Mouse (Mus musculus) E14TG2a.4 (cell line): ENCODE measurements around the gene Rnf19b.

Source experiments
- H3K27me3 ChIP-seq: 2 replicates; pipeline ENCODE4 v1.6.1; 2014; ENCODE audit warnings: low read length, control low read depth; ENCODE audit not compliant: insufficient read depth
- H3K36me3 ChIP-seq: 2 replicates; pipeline ENCODE4 v1.6.1; 2014; ENCODE audit warnings: low read length, control low read depth; ENCODE audit not compliant: insufficient read depth
- H3K4me1 ChIP-seq: replicated peaks from 2 replicates; pipeline ENCODE4 v1.6.1; 2014; ENCODE audit warnings: low read depth, low read length, control low read depth
- H3K4me3 ChIP-seq: replicated peaks from 2 replicates; pipeline ENCODE4 v1.5.1; 2014; ENCODE audit warnings: mild to moderate bottlenecking, low read length
- H3K9me3 ChIP-seq: 2 replicates; pipeline ENCODE4 v1.6.1; 2014; ENCODE audit warnings: low read length, control low read depth
- CTCF ChIP-seq: conservative IDR thresholded peaks from 2 replicates; pipeline ENCODE4 v1.5.1; 2014; ENCODE audit warnings: low read length
- NANOG ChIP-seq: IDR thresholded peaks from 2 replicates; pipeline ENCODE4 v1.6.1; 2014; ENCODE audit warnings: borderline replicate concordance, low read length, mixed read lengths
- POU5F1 ChIP-seq: IDR thresholded peaks from 2 replicates; pipeline ENCODE4 v1.6.1; 2014; ENCODE audit warnings: low read length, borderline replicate concordance

The Rnf19b gene

GRCm38 (mm10) chr4:129047721-129048421 lies 10.2 kb upstream of the Rnf19b start:
- TF ChIP-seq NANOG (no peak), POU5F1 (no peak)
- Histone ChIP-seq H3K36me3 (no peaks in the 10 kb centered on the region), H3K27me3 (peaks cover 21% of the 10 kb centered on the region), H3K4me1 (peaks cover 56% of the 10 kb centered on the region), H3K9me3 (peaks cover 5% of the 10 kb centered on the region), H3K4me3 (peak overlapping the region; percentile 75)

DNA sequence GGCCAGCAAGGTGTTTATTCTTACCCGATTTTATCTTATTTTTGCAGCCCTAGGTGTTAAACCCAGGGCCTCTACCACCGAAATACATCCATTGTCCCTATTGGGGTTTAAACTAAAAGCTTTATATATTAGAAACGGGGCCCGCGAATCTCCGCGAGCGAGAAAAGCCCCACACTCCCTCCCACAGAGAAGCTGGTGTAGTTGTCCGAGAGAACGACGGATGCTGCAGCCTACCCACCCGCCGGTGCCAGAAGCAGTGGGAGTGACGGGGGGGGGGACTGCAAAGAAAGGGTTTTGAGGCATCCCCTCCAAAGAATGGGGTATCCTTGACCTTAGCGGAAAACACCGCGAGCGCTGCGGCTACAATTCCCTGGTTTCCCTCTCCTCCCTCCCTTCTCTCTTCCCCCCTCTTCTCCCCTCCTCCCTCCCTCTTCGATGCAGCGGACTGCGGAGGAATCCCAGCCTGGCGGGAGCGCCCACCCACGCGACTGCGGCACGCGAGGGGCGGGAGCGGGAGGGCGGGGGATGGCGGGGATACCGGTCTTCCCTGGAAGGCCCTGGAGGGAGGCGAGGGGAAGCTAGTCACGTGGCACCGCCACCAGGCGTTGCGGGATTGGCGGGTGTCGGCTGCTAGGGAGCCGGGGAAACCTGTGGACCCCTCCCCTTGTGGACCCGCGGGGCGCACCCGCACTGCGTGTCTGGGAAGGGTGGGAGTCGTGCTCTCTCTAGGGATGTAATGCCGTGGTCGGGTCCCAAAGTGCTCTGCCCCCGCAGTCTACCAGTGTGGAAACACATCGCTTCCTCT lies 9.4 kb upstream of the Rnf19b start:
- Histone ChIP-seq H3K4me3 (peak overlapping the region; percentile 75), H3K9me3 (peaks cover 13% of the 10 kb centered on the region), H3K4me1 (peaks cover 54% of the 10 kb centered on the region), H3K27me3 (peaks cover 21% of the 10 kb centered on the region), H3K36me3 (peaks cover 8% of the 10 kb centered on the region)
- no peak for TF ChIP-seq NANOG
- TF ChIP-seq POU5F1 = no peak
- TF ChIP-seq CTCF = no peak

GRCm38 (mm10) chr4:129049306-129050011 lies 8.6 kb upstream of the Rnf19b start:
- H3K4me3 ChIP-seq = peak overlapping the region; percentile 75
- TF ChIP-seq NANOG = no peak

DNA sequence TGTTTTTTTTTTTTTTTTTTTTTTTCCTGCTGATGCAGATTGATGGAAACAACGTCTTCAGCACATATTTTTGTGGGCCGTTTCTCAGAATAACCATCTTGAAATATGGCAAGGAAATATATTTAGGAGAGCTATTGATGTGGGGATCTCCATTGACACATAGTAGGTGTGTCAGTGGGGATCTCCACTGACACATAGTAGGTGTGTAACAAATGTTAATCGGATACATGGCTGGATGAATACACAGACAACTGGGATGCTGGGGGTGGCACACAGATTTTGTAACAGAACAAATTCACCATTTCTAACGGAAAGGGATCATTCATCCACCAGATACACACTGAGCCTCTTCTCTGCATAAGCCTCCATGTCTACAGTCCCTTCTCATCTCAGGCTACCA lies 7.7 kb upstream of the Rnf19b start:
- Histone ChIP-seq H3K27me3 (peaks cover 21% of the 10 kb centered on the region), H3K36me3 (peaks cover 24% of the 10 kb centered on the region), H3K4me3 (no peak overlapping the region), H3K4me1 (peaks cover 53% of the 10 kb centered on the region), H3K9me3 (peaks cover 26% of the 10 kb centered on the region)
- no peak for TF ChIP-seq POU5F1
- no peak for TF ChIP-seq CTCF
- TF ChIP-seq NANOG = no peak

More at GRCm38 (mm10) chr4:129049306-129050011, 8.6 kb upstream of the Rnf19b start:
- peaks cover 20% of the 10 kb centered on the region for H3K9me3 ChIP-seq
- peaks cover 15% of the 10 kb centered on the region for H3K36me3 ChIP-seq
- peaks cover 21% of the 10 kb centered on the region for H3K27me3 ChIP-seq
- H3K4me1 ChIP-seq = peaks cover 53% of the 10 kb centered on the region

GRCm38 (mm10) chr4:129050901-129051417 lies 7.1 kb upstream of the Rnf19b start:
- H3K4me3 ChIP-seq = peak overlapping the region; percentile 32; the same call in 1 of the 2 replicates
- peaks cover 53% of the 10 kb centered on the region for H3K4me1 ChIP-seq
- H3K36me3 ChIP-seq = peaks cover 30% of the 10 kb centered on the region
- peaks cover 21% of the 10 kb centered on the region for H3K27me3 ChIP-seq
- peaks cover 26% of the 10 kb centered on the region for H3K9me3 ChIP-seq
- TF ChIP-seq CTCF = no peak
- no peak for TF ChIP-seq NANOG
- TF ChIP-seq POU5F1 = no peak

GRCm38 (mm10) chr4:129051461-129052183 lies 6.4 kb upstream of the Rnf19b start:
- TF ChIP-seq NANOG (peak; percentile 50; the same call in 1 of the 2 replicates), CTCF (no peak)
- H3K27me3 ChIP-seq = peaks cover 21% of the 10 kb centered on the region
- peaks cover 36% of the 10 kb centered on the region for H3K36me3 ChIP-seq
- H3K4me3 ChIP-seq = peak overlapping the region; percentile 32; the same call in 1 of the 2 replicates
- peaks cover 50% of the 10 kb centered on the region for H3K4me1 ChIP-seq
- H3K9me3 ChIP-seq = peaks cover 26% of the 10 kb centered on the region

GRCm38 (mm10) chr4:129054757-129055156 lies 3.3 kb upstream of the Rnf19b start:
- H3K36me3 ChIP-seq = peaks cover 39% of the 10 kb centered on the region
- H3K4me3 ChIP-seq = no peak overlapping the region
- H3K27me3 ChIP-seq = peaks cover 10% of the 10 kb centered on the region
- peaks cover 26% of the 10 kb centered on the region for H3K9me3 ChIP-seq
- no peak for TF ChIP-seq NANOG
- no peak for TF ChIP-seq CTCF
- TF ChIP-seq POU5F1 = no peak
- H3K4me1 ChIP-seq = peaks cover 44% of the 10 kb centered on the region

GRCm38 (mm10) chr4:129055562-129055961 lies 2.5 kb upstream of the Rnf19b start:
- Histone ChIP-seq H3K4me1 (peaks cover 44% of the 10 kb centered on the region), H3K36me3 (peaks cover 39% of the 10 kb centered on the region), H3K4me3 (no peak overlapping the region), H3K27me3 (peaks cover 2% of the 10 kb centered on the region; the same call in 1 of the 2 replicates), H3K9me3 (peaks cover 26% of the 10 kb centered on the region)
- TF ChIP-seq NANOG = no peak
- TF ChIP-seq POU5F1 = no peak
- no peak for TF ChIP-seq CTCF
